Mouse (Mus musculus): ENCODE measurements around the gene Cacna1i. TPM values are rescaled to one million over a fixed set of nuclear protein-coding genes. Genes with fewer than 3 reads are reported as not detected.
A peak's percentile ranks its signal among the peaks of the same experiment; 100 is the strongest.

The Cacna1i gene
- total RNA-seq (2017), result not detected in 2 replicates

GRCm38 (mm10) chr15:80286851-80287415 lies at the start of gene Cacna1i:
Cacna1i (plus strand) TSS chr15:80287238.
- ATAC-seq (replicated peaks in 1 of 2; ENCODE audit: insufficient read depth in 1 of 2, low FRiP score in 2 of 2, low TSS enrichment in 1 of 2, low read depth in 1 of 2, poor library complexity in 2 of 2, severe bottlenecking in 2 of 2), result no peak

GRCm38 (mm10) chr15:80248135-80248534 lies 38.9 kb upstream of the Cacna1i start:
- ATAC-seq (replicated peaks in 1 of 2; ENCODE audit: insufficient read depth in 1 of 2, low FRiP score in 2 of 2, low TSS enrichment in 1 of 2, low read depth in 1 of 2, poor library complexity in 2 of 2, severe bottlenecking in 2 of 2), result no peak

GRCm38 (mm10) chr15:80248596-80248995 lies 38.4 kb upstream of the Cacna1i start:
- no peak for ATAC-seq (replicated peaks in 1 of 2; ENCODE audit: insufficient read depth in 1 of 2, low FRiP score in 2 of 2, low TSS enrichment in 1 of 2, low read depth in 1 of 2, poor library complexity in 2 of 2, severe bottlenecking in 2 of 2)

DNA sequence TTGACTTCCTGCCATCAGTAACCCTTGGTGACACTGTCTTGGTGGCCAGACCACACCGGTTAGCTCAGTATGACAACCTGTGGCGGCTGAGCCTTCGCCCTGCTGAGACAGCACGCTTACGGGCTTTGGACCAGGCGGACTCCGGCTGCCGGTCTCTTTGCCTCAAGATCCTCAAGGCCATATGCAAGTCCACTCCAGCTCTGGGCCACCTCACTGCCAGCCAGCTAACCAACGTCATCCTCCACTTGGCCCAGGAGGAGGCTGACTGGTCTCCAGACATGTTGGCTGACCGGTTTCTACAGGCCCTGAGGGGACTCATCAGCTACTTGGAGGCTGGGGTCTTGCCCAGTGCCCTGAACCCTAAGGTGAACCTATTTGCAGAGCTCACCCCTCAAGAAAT lies 37.4 kb upstream of the Cacna1i start:
- ATAC-seq (replicated peaks in 1 of 2; ENCODE audit: insufficient read depth in 1 of 2, low FRiP score in 2 of 2, low TSS enrichment in 1 of 2, low read depth in 1 of 2, poor library complexity in 2 of 2, severe bottlenecking in 2 of 2), result no peak

GRCm38 (mm10) chr15:80250586-80250985 lies 36.5 kb upstream of the Cacna1i start:
- ATAC-seq (replicated peaks in 1 of 2; ENCODE audit: insufficient read depth in 1 of 2, low FRiP score in 2 of 2, low TSS enrichment in 1 of 2, low read depth in 1 of 2, poor library complexity in 2 of 2, severe bottlenecking in 2 of 2), result no peak

DNA sequence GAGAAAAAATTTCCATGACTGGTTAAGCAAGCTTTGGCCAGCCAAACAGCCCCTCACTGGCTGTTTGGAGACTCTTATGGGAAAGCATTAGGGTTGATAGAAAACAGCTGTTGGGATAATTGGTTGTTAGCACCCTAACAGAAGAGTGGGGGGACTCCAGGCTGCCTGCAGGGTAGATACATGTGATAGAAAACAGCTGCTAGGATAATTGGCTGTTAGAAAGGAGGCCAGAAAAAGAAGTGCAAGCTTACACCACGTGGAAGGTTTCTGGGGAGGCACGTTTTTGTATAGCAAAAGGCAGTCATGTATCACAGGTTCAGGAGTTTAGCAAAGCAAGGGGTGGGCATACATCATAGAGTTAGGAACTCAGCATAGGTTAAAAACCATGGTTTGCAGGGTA lies 33.5 kb upstream of the Cacna1i start:
- ATAC-seq (replicated peaks in 1 of 2; ENCODE audit: insufficient read depth in 1 of 2, low FRiP score in 2 of 2, low TSS enrichment in 1 of 2, low read depth in 1 of 2, poor library complexity in 2 of 2, severe bottlenecking in 2 of 2), result no peak

- no peak for ATAC-seq (replicated peaks in 1 of 2; ENCODE audit: insufficient read depth in 1 of 2, low FRiP score in 2 of 2, low TSS enrichment in 1 of 2, low read depth in 1 of 2, poor library complexity in 2 of 2, severe bottlenecking in 2 of 2)
These were observed 32.8 kb upstream of the Cacna1i start for GRCm38 (mm10) chr15:80254207-80254606.

- peak; percentile 88 to 94 for ATAC-seq (replicated peaks in 1 of 2; ENCODE audit: insufficient read depth in 1 of 2, low FRiP score in 2 of 2, low TSS enrichment in 1 of 2, low read depth in 1 of 2, poor library complexity in 2 of 2, severe bottlenecking in 2 of 2)
These were observed 32.0 kb upstream of the Cacna1i start, which contains the start of gene Atf4 for GRCm38 (mm10) chr15:80254847-80255645. Atf4 (plus strand) TSS chr15:80255184.

- ATAC-seq (replicated peaks in 1 of 2; ENCODE audit: insufficient read depth in 1 of 2, low FRiP score in 2 of 2, low TSS enrichment in 1 of 2, low read depth in 1 of 2, poor library complexity in 2 of 2, severe bottlenecking in 2 of 2), result peak; percentile 25 to 26; a peak in 2 of 4 replicates
These were observed 31.4 kb upstream of the Cacna1i start for GRCm38 (mm10) chr15:80255646-80256121.

- no peak for ATAC-seq (replicated peaks in 1 of 2; ENCODE audit: insufficient read depth in 1 of 2, low FRiP score in 2 of 2, low TSS enrichment in 1 of 2, low read depth in 1 of 2, poor library complexity in 2 of 2, severe bottlenecking in 2 of 2)
These were observed 30.8 kb upstream of the Cacna1i start for GRCm38 (mm10) chr15:80256242-80256641.

- no peak for ATAC-seq (replicated peaks in 1 of 2; ENCODE audit: insufficient read depth in 1 of 2, low FRiP score in 2 of 2, low TSS enrichment in 1 of 2, low read depth in 1 of 2, poor library complexity in 2 of 2, severe bottlenecking in 2 of 2)
These were observed 30.1 kb upstream of the Cacna1i start for GRCm38 (mm10) chr15:80256656-80257601.

DNA sequence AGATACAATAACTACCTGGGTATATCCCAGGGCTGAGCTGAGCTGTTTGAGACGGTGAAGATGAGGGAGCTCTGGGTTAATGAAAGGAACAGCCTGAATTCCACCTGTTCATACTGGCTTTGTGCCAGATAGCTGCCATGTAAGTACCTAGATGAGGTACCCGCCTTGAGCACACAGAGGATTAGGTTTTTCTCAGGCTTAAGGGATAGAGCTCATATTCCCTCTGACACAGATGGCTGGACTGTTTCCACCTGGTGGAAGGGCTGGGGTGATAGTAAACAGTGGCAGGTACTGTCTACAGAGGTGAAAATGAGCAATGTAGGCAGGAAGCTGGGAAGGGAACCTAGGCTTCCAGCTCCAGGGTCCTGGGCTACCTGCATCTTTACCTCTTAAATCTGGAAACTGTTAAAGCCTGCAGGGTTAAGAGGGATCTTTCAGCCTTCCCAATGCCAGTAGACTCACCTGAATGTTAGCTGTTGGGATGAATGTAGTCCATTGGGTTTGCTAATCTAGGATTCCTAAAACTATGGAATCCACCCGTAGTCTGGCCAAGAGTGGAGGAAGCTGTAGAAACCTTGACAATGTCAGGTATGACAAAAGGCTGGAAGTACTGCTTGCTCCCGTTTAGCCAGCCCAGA lies 29.3 kb upstream of the Cacna1i start:
- ATAC-seq (replicated peaks in 1 of 2; ENCODE audit: insufficient read depth in 1 of 2, low FRiP score in 2 of 2, low TSS enrichment in 1 of 2, low read depth in 1 of 2, poor library complexity in 2 of 2, severe bottlenecking in 2 of 2), result no peak

GRCm38 (mm10) chr15:80258240-80259170 lies 28.5 kb upstream of the Cacna1i start:
- ATAC-seq (replicated peaks in 1 of 2; ENCODE audit: insufficient read depth in 1 of 2, low FRiP score in 2 of 2, low TSS enrichment in 1 of 2, low read depth in 1 of 2, poor library complexity in 2 of 2, severe bottlenecking in 2 of 2), result no peak

DNA sequence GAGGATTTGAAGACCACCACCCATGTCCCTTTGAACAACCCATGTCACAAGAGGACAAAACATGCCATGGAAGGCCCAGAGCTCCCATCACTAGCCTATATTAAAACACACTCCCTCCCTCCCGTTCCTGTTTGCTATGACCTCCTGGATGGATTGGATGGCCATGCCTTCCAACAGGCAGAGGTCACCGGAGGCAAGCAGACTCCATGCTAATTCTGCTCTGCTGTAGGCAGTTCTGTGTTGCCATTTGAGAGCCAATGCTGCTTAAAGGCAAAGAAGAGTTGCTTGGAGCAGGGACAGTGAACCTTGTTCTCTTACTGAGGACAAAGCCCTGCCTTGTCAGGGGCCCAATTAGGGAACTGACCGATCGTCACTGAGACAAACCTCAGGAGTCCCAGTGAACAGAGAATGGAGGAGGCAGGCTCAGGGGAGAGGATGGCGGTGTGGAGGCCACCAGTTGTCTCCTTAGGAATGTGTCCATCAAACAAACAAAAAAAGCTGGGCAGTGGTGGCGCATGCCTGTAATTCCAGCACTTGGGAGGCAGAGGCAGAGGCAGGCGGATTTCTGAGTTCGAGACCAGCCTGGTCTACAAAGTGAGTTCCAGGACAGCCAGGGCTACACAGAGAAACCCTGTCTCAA lies 27.5 kb upstream of the Cacna1i start:
- no peak for ATAC-seq (replicated peaks in 1 of 2; ENCODE audit: insufficient read depth in 1 of 2, low FRiP score in 2 of 2, low TSS enrichment in 1 of 2, low read depth in 1 of 2, poor library complexity in 2 of 2, severe bottlenecking in 2 of 2)

DNA sequence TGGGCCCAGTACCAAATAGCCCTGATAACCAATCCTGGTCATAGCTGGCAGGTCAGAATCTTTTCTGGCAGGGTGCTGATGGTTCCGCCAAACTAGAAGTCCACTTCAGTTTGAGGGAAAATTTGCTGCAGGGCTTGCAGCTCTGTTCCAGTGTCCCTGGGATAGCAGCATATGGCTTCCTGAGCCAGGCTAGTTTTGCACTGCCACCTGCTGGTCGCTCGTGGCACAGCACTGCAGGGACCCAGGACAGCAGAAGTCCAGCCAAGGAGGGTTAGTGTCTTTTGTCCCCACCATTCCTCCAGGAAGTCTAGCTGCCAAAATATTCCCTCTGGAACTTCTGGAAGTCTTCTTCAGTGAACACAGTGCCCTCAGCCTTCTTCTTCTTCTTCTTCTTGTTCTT lies 26.4 kb upstream of the Cacna1i start:
- peak in 1 of 2 experiments; percentile 32; a peak in 1 of 4 replicates for ATAC-seq (replicated peaks in 1 of 2; ENCODE audit: insufficient read depth in 1 of 2, low FRiP score in 2 of 2, low TSS enrichment in 1 of 2, low read depth in 1 of 2, poor library complexity in 2 of 2, severe bottlenecking in 2 of 2)

- no peak for ATAC-seq (replicated peaks in 1 of 2; ENCODE audit: insufficient read depth in 1 of 2, low FRiP score in 2 of 2, low TSS enrichment in 1 of 2, low read depth in 1 of 2, poor library complexity in 2 of 2, severe bottlenecking in 2 of 2)
These were observed 25.9 kb upstream of the Cacna1i start for GRCm38 (mm10) chr15:80261100-80261499.
